Mouse (Mus musculus) neural tube, embryonic 14.5 days (tissue): ENCODE measurements around the gene Myh7b. TPM values are rescaled to one million over a fixed set of nuclear protein-coding genes. Genes with fewer than 3 reads are reported as not detected.
"Not testable (repeated sequence)": the region's sequence is repeated elsewhere in the genome, so short reads cannot be mapped to it uniquely, and the experiment has no call there.

Source experiments
- ATAC-seq: fragments of 200-750 bp; cut with Nextera tagmentation; 2 replicates; pipeline ENCODE4 v1.8.0; 2017; ENCODE audit warnings: low read depth, mild to moderate bottlenecking, moderate TSS enrichment, moderate library complexity
- H3K27ac ChIP-seq: fragments of 300-500 bp; sonication (generic); 2 replicates; pipeline ENCODE4 v1.5.1; 2014; ENCODE audit warnings: low read depth, mild to moderate bottlenecking, control low read depth, low read length, moderate library complexity, mixed read lengths
- H3K27me3 ChIP-seq: fragments of 300-500 bp; sonication (generic); 2 replicates; pipeline ENCODE4 v1.6.1; 2014; ENCODE audit warnings: low read length; ENCODE audit not compliant: control insufficient read depth, insufficient read depth
- H3K36me3 ChIP-seq: fragments of 300-500 bp; sonication (generic); 2 replicates; pipeline ENCODE4 v1.6.1; 2014; ENCODE audit warnings: low read length, mixed read lengths; ENCODE audit not compliant: control insufficient read depth, insufficient read depth
- H3K4me1 ChIP-seq: fragments of 300-500 bp; sonication (generic); 2 replicates; pipeline ENCODE4 v1.6.1; 2014; ENCODE audit warnings: low read length; ENCODE audit not compliant: control insufficient read depth, insufficient read depth
- H3K4me2 ChIP-seq: fragments of 300-500 bp; sonication (generic); 2 replicates; pipeline ENCODE4 v1.6.1; 2014; ENCODE audit warnings: mild to moderate bottlenecking, low read depth, low read length, control low read depth
- H3K4me3 ChIP-seq: fragments of 300-500 bp; sonication (generic); 2 replicates; pipeline ENCODE4 v1.5.1; 2014; ENCODE audit warnings: low read depth, low read length, control low read depth, mixed read lengths
- H3K9ac ChIP-seq: fragments of 300-500 bp; sonication (generic); replicated peaks from 2 replicates; pipeline ENCODE4 v1.6.1; 2014; ENCODE audit warnings: low read depth, mild to moderate bottlenecking, control low read depth, low read length, mixed read lengths
- H3K9me3 ChIP-seq: fragments of 300-500 bp; sonication (generic); 2 replicates; pipeline ENCODE4 v1.6.1; 2016; ENCODE audit warnings: low read length; ENCODE audit not compliant: control insufficient read depth
- WGBS: fragments of 180-500 bp; shearing (Covaris S2); extraction: QIAGEN DNeasy Blood & Tissue Kit; methylation state at CpG from one replicate; pipeline ENCODE4 v1.1.7; 2014; 5-methylcytosine and 5-hydroxymethylcytosine counted together
- polyA plus RNA-seq: library from polyadenylated mRNA; unstranded; fragments of >200 nt; fragmentation: Nextera tagmentation; extraction: Ambion mirVana; gene quantifications from 2 replicates; pipeline ENCODE4 v1.2.1, GENCODE M21; 2014

The Myh7b gene
- polyA plus RNA-seq, 1 experiment from 2014 or later: 0.52 TPM

DNA sequence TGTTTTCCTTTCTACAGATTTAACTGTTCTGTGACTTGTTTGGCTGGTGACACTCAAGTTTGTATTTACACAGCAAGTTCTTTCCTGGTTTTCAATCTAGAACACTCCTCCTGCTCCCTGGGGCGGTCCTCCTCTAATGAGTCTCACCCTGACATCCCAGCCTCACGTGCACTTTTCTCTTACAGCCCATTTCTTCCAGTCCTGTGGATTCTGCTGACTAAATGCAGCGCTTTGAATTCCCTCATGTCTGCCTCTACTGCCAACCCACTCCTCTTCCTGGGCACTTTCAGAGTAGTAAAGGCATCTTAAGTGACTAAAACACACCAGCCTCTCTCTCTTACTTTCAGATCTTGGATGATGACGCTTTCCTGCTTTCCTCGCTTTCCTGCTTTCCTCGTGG lies 19.3 kb upstream of the Myh7b start:
- ATAC-seq: no peak; the same call in 1 of the 2 replicates
- no peaks in the 10 kb centered on the region for H3K27me3 ChIP-seq
- WGBS: 8% methylated on average over 6 of the region's 6 CpGs
- H3K9ac ChIP-seq: peak overlapping the region; percentile 59
- peak overlapping the region; percentile 58 for H3K4me3 ChIP-seq
- H3K27ac ChIP-seq: no peak overlapping the region
- peaks cover 4% of the 10 kb centered on the region; the same call in 1 of the 2 replicates for H3K4me1 ChIP-seq
- no peaks in the 10 kb centered on the region for H3K36me3 ChIP-seq
- peak overlapping the region; percentile 82 for H3K4me2 ChIP-seq
- no peaks in the 10 kb centered on the region for H3K9me3 ChIP-seq

DNA sequence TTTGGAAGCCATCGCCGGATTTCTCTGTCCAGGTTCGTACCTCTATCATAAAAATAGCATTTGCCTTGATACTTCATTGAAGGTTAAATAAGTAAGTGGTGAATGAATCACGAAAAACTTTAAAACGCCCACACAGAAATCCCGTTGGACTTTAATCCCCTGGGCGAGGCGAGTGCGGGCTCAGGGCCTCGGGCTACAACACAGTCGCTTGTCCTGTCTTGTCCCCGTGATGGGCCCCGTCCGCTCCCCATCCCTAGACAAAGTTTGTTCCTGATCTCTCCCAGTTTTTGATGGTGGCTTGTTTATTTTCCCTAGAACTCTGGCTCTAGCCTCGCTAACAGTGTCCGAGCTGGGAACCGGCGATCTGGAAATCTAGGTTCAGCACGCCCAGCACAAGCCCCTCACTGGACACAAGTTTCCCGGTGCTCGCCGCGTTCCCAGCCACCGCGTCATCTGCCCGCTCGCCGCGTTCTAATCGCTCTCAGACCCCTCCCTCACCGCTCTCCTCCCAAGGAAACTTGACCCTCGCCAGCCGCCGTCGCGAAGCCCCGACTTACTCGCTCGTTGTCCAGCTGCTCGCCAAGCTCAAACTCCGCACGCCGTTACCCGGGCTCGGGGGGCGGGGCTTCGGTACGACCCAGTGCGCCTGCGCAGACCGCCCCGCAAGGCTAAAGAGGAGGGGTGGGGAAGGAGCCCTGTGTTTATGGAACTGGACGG lies 18.7 kb upstream of the Myh7b start, which contains the start of gene Gss:
Gene Gss, minus strand, starts transcription at position 674 of the 717 bp plus-strand sequence.
- under 1% methylated on average over 52 of the region's 53 CpGs for WGBS
- Histone ChIP-seq H3K4me1 (peaks cover 4% of the 10 kb centered on the region; the same call in 1 of the 2 replicates), H3K27ac (peak within 1 kb of the TSS; percentile 78; the same call in 1 of the 2 replicates), H3K4me3 (peak within 1 kb of the TSS; percentile 58), H3K4me2 (peak within 1 kb of the TSS; percentile 82), H3K9me3 (no peaks in the 10 kb centered on the region), H3K9ac (peak within 1 kb of the TSS; percentile 59), H3K36me3 (no peaks in the 10 kb centered on the region), H3K27me3 (no peaks in the 10 kb centered on the region)
- peak; percentile 89 for ATAC-seq

DNA sequence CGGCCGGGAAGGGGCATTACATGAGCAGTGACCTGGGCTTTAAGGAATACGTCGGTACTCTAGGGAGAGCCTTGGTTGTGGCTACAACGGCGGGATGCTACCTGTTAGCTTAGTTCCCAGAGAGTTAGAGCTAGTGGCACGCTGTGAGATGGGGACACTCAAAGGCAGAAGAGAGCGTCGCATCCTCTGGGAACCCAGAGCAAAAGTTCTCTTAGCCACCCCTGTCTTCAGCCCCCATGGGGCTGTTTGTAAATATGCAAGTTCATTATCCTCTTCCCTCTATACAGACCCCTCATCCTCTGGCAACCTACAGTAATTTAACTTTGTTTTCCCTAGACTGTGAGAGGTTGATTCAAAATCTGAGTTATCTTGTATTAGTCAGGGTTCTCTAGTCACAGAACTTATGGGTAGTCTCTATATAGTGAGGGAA lies 18.1 kb upstream of the Myh7b start:
- H3K27ac ChIP-seq: peak overlapping the region; percentile 6; the same call in 1 of the 2 replicates
- peak overlapping the region; percentile 59 for H3K9ac ChIP-seq
- H3K9me3 ChIP-seq: no peaks in the 10 kb centered on the region
- peaks cover 4% of the 10 kb centered on the region; the same call in 1 of the 2 replicates for H3K4me1 ChIP-seq
- no peaks in the 10 kb centered on the region for H3K27me3 ChIP-seq
- no peak; the same call in 1 of the 2 replicates for ATAC-seq
- H3K36me3 ChIP-seq: no peaks in the 10 kb centered on the region
- WGBS: 1% methylated on average over 9 of the region's 9 CpGs
- H3K4me3 ChIP-seq: peak overlapping the region; percentile 58
- H3K4me2 ChIP-seq: peak overlapping the region; percentile 82

GRCm38 (mm10) chr2:155595516-155595915 lies 15.5 kb upstream of the Myh7b start:
- Histone ChIP-seq H3K4me1 (peaks cover 4% of the 10 kb centered on the region; the same call in 1 of the 2 replicates), H3K4me2 (no peak overlapping the region), H3K9ac (no peak overlapping the region), H3K4me3 (no peak overlapping the region), H3K27ac (no peak overlapping the region), H3K27me3 (no peaks in the 10 kb centered on the region), H3K9me3 (no peaks in the 10 kb centered on the region), H3K36me3 (no peaks in the 10 kb centered on the region)
- WGBS: 84% methylated on average over 6 of the region's 6 CpGs
- no peak for ATAC-seq

DNA sequence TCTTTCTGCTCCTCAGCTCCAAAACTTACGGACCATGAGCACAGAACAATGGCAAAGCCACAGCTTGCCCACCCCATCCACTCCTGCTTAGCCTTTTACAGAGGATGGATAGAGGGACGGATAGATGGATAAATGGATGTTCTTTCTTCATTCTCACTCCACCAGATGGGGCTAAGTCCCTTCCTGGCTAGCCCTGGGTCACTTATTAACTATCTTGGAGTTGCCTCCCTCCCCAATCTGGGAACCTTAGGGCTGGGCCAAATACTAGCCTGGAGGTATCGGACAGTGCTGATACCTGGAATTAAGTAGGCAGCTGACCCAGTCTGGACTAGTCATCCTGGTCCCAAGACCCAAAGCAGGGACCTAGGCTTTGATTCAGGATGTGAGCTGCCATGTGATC lies 7.3 kb upstream of the Myh7b start:
- no peak overlapping the region for H3K27ac ChIP-seq
- no peaks in the 10 kb centered on the region for H3K36me3 ChIP-seq
- 64% methylated on average over 3 of the region's 3 CpGs for WGBS
- H3K4me1 ChIP-seq: no peaks in the 10 kb centered on the region
- H3K27me3 ChIP-seq: no peaks in the 10 kb centered on the region
- no peak overlapping the region for H3K4me3 ChIP-seq
- no peak overlapping the region for H3K9ac ChIP-seq
- no peaks in the 10 kb centered on the region for H3K9me3 ChIP-seq
- H3K4me2 ChIP-seq: no peak overlapping the region
- ATAC-seq: no peak

DNA sequence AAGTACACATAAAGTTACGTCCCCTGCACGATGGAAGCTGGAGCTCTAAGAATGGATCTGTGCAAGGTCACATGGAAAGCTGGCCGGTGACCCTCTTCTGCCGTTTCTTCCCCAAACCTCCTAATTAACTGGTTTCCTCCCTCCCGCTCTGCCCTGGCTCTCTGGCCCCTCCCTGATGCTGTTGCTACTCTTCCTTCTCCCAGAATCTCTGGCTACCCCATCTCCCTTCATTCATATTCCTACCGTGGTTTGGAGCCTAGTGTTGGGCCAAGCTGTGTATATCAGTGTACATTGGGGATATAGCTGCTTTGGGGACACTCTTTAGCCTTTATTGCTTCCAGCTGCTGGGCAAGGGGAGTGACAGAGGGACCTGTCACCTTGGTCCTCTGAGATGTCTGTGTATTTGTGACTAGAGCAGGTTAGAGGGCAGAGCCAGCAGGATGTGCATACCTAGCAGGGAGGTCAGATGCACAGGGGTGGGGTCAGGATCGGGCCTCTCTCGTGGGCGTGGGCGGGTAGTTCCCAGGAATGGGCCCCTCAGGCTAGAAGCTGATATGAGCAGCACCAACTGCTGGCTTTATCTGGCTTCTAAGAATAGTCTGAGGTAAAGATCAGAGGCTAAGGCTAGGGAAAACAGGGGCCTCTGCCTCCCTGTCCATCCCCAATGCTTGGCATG lies 6.3 kb upstream of the Myh7b start:
- no peaks in the 10 kb centered on the region for H3K4me1 ChIP-seq
- no peak for ATAC-seq

GRCm38 (mm10) chr2:155605236-155605589 lies 5.8 kb upstream of the Myh7b start:
- H3K36me3 ChIP-seq, ATAC-seq, H3K4me2 ChIP-seq, H3K27me3 ChIP-seq, H3K9me3 ChIP-seq, H3K27ac ChIP-seq, H3K9ac ChIP-seq, H3K4me3 ChIP-seq, H3K4me1 ChIP-seq: not testable (repeated sequence)
- 83% methylated on average over 4 of the region's 4 CpGs for WGBS

More for the DNA sequence above, 6.3 kb upstream of the Myh7b start:
- Histone ChIP-seq H3K4me2 (no peak overlapping the region), H3K27me3 (no peaks in the 10 kb centered on the region), H3K9ac (no peak overlapping the region), H3K36me3 (no peaks in the 10 kb centered on the region), H3K9me3 (no peaks in the 10 kb centered on the region), H3K27ac (no peak overlapping the region), H3K4me3 (no peak overlapping the region)
- WGBS: 56% methylated on average over 10 of the region's 10 CpGs

GRCm38 (mm10) chr2:155606360-155606759 lies 4.7 kb upstream of the Myh7b start:
- Histone ChIP-seq H3K9ac (no peak overlapping the region), H3K27ac (no peak overlapping the region), H3K9me3 (no peaks in the 10 kb centered on the region), H3K4me1 (no peaks in the 10 kb centered on the region), H3K4me3 (no peak overlapping the region), H3K4me2 (no peak overlapping the region), H3K27me3 (no peaks in the 10 kb centered on the region), H3K36me3 (no peaks in the 10 kb centered on the region)
- 81% methylated on average over 4 of the region's 4 CpGs for WGBS
- ATAC-seq: no peak
